Mouse (Mus musculus) fat pad, adult 2 months (tissue): ENCODE measurements around the gene Hba-x.

Experiments used
- DNase-seq: peaks from one replicate; pipeline ENCODE4 v3.0.0-alpha.2; 2011; ENCODE audit warnings: low read depth, low spot score; ENCODE audit errors: extremely low read depth

Gene Hba-x

DNA sequence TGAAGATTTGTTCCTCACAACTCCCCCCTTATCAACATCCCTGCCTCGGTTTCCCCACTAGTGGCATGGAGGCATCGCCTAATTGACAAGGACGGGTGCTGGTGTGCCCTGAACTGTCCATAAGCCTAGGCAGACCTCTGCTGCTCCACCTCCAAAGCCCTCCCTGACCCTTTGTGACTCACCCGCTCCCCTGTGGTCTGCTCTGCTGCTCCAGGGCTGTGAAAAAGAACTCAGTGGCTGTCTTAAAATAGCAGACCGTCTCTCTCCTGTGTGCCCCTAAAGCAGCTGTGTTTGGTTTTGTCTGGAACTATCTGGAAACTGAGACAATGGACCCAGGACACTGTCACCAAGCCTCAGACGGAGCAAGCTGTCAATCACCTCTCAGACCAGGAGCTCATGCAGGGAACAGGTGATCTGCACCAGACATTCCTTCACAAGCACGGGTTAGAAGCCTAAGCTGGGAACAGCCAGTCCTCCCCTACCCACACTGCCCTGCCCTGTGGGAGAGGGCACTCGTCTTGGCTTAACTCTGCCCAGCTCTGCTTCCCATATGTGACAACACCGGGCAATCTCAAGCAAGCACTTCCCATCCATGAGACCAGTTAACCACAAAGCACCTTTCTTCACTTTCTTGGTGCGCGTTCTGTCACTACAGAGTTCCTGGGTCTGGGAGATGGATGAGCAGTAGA is 44.5 kb downstream of the Hba-x start:
- no peak for DNase-seq

DNA sequence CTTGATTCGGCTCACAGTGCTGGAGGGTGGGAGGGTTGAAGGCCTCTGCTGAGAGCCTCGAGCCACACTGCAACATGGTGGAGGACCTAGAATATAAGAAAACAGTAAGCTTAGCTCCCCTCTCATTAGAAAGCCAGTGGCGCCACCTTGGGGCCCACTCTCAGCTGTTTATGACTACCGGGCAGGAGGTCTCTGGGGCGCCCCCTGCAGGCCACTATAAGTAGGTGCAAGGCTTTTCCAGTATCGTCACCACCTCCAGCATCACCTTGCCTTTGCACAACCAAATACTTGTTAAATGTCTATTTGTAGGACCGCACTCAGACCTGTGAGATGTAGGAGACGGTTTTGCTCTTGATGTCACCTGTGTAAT is 45.0 kb downstream of the Hba-x start:
- DNase-seq, result no peak

DNA sequence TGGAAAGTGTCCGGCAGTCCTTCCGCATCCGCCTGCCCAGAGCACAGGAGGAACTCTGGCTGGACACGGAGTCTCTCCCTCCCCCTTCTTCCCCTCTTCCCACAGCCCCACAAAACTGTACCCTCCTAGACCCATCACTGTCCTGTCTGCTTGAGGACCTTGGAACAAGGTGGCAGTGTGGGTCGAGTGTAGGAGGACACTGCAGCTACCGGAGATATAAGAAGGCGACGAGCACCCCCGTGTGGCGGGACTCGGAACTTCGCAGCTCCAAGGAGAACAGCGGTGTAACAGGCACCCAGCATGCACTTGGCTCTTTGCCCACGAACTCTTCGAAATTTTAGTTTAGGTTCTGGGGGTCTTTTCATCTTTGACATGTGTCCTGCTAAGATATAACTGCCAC is 48.4 kb downstream of the Hba-x start:
- no peak for DNase-seq
